Mouse (Mus musculus): ENCODE data around the gene Tuba1a. TPM values are rescaled to one million over a fixed set of nuclear protein-coding genes. Genes with fewer than 3 reads are reported as not detected.

The Tuba1a gene
- polyA plus RNA-seq, 1 experiment from 2014 or later = 181 TPM

DNA sequence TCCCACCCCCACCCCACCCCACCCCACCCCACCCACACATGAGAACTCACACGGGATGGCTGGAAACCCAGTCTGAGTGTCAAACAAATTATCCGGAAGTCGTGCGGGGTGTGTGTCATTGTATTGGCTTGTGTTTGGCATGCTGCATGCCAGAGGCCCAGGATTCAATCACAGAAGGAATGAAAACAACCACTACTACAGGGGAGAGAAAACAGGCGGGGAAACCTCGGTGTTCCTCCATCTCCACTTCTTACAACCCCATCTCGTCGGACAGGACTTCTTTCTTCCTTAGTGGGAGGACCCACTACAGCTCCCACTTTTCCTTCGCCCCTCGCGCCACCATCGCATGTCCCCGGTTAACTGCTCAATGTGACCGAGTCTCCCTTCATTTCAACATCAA lies 36.4 kb downstream of the Tuba1a start:
- Histone ChIP-seq H3K9me3 (replicated peaks) (no peaks in the 10 kb centered on the region), H3K27me3 (replicated peaks) (no peaks in the 10 kb centered on the region; the same call in 1 of the 2 replicates), H3K4me2 (peak overlapping the region; percentile 95), H3K27ac (peak overlapping the region; percentile 81), H3K4me3 (peak overlapping the region; percentile 84), H3K36me3 (peaks cover 2% of the 10 kb centered on the region; the same call in 1 of the 2 replicates), H3K4me1 (peaks cover 27% of the 10 kb centered on the region), H3K9ac (peak overlapping the region; percentile 83)
- no peak for ATAC-seq
- 1% methylated on average over 14 of the region's 14 CpGs for WGBS (ENCODE audit: insufficient replicate concordance)

DNA sequence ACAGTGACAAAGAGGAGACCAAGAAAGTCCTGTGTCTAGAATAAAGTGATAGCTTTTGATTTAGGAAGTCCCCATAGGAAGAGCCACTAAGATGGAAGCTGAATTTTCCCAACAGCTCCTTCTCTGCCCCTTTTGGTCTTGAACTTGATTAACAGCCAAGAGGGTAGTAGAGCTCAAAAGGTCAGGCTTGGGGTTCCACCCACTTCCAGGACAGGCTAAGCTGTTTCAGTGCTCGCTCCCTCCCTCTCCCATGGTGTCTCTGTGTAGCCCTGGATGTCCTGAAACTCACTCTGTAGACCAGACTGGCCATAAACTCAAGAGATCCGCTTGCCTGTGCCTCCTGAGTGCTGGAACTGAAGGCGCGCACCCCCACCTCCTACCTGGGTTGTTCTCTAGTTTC lies 37.5 kb downstream of the Tuba1a start:
- ATAC-seq = no peak
- Histone ChIP-seq H3K4me1 (peaks cover 27% of the 10 kb centered on the region), H3K27ac (no peak overlapping the region), H3K4me2 (peak overlapping the region; percentile 95; the same call in 1 of the 2 replicates), H3K4me3 (no peak overlapping the region), H3K9me3 (replicated peaks) (no peaks in the 10 kb centered on the region), H3K27me3 (replicated peaks) (no peaks in the 10 kb centered on the region; the same call in 1 of the 2 replicates), H3K9ac (no peak overlapping the region), H3K36me3 (peaks cover 12% of the 10 kb centered on the region)
- 84% methylated on average over 4 of the region's 4 CpGs for WGBS (ENCODE audit: insufficient replicate concordance)

DNA sequence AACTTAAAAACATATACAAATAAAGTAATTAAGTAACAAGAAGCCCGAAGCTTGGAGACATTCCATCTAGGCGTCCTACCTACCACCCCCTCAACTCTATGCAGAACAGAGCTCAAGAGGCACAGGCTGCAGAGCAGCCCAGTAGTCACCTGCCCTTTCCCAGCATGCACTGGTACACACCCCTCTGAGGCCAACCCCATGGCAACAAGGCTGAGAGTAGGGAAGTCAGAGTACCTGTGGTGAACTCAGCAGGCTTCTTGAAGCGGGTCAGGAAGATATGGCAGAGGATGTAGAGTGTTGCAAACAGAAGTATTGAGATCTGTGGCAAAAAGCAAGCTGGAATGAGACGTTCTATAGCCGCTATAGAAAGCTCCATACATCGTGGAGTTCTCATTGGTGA lies 38.6 kb downstream of the Tuba1a start:
- ATAC-seq = no peak
- Histone ChIP-seq H3K27me3 (replicated peaks) (no peaks in the 10 kb centered on the region; the same call in 1 of the 2 replicates), H3K9me3 (replicated peaks) (no peaks in the 10 kb centered on the region), H3K36me3 (peaks cover 18% of the 10 kb centered on the region), H3K9ac (no peak overlapping the region), H3K4me1 (peaks cover 27% of the 10 kb centered on the region), H3K27ac (no peak overlapping the region), H3K4me2 (no peak overlapping the region), H3K4me3 (no peak overlapping the region)
- 70% methylated on average over 6 of the region's 6 CpGs for WGBS (ENCODE audit: insufficient replicate concordance)

DNA sequence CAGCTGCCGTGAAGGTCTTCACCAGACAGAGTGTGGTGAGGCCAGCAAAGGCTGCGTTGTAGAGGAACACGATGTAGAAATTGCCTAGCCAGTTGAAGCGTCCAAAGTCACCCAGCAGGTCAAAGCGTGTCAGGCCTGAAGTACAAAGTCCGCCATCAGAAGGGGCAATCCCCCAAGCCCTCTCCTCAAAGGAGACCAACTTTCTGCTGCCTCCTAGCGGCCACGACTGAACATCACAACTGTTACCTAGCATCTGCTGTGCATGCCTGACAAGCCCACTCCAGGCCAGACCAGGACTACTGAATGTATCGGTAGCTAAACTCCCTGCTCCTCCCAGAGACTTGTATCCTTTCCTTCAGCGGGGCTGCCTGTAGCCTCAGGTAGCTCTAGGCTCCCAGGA lies 48.8 kb downstream of the Tuba1a start:
- Histone ChIP-seq H3K9ac (no peak overlapping the region; the same call in 1 of the 2 replicates), H3K36me3 (peaks cover 22% of the 10 kb centered on the region), H3K4me1 (no peaks in the 10 kb centered on the region), H3K9me3 (replicated peaks) (no peaks in the 10 kb centered on the region), H3K27ac (no peak overlapping the region), H3K4me3 (no peak overlapping the region), H3K4me2 (no peak overlapping the region), H3K27me3 (replicated peaks) (peaks cover 23% of the 10 kb centered on the region)
- peak; percentile 22; the same call in 1 of the 2 replicates for ATAC-seq
- 31% methylated on average over 10 of the region's 10 CpGs for WGBS (ENCODE audit: insufficient replicate concordance)

DNA sequence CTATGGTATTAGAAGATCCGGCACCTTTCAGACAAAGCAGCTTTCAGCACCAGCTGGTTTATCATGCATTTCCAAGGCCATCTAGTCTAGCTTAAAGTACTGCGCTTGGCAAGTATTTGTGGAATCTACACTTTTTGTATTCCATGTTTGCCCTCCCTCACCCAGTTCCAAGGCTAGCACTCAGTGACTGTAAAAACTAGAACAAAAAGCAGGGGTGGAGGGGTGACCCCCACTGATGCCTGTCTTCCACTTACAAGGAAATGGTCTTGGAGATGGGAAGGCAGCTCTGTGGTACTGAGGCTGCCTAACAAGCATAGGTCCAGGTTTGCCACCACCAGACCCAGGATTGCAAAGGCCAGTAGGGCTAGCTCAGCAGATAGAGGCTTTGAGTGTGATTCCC lies 50.9 kb downstream of the Tuba1a start:
- Histone ChIP-seq H3K27me3 (replicated peaks) (peaks cover 43% of the 10 kb centered on the region), H3K4me3 (no peak overlapping the region), H3K27ac (no peak overlapping the region), H3K4me1 (peaks cover 11% of the 10 kb centered on the region), H3K36me3 (peaks cover 8% of the 10 kb centered on the region), H3K9ac (no peak overlapping the region), H3K9me3 (replicated peaks) (no peaks in the 10 kb centered on the region), H3K4me2 (no peak overlapping the region)
- WGBS (ENCODE audit: insufficient replicate concordance) = 82% methylated on average over 2 of the region's 2 CpGs
- no peak for ATAC-seq

DNA sequence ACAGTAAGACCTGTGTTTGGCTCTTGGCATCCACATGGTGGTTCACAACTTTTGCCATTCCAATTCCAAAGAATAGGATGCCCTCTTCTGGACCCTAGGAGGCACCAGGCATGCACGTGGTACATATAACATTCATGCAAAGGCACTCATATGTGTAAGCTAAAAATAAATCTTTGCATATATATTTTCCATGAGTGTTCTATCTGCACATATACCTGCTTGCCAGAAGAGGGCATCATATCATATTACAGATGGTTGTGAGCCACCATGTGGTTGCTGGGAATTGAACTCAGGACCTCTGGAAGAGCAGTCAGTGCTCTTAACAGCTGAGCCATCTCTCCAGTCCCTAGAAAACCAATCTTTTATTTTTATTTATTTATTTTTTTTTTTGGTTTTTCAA lies 52.0 kb downstream of the Tuba1a start:
- peaks cover 54% of the 10 kb centered on the region for H3K27me3 ChIP-seq (replicated peaks)
- WGBS (ENCODE audit: insufficient replicate concordance) = 28% methylated on average over 1 of the region's 1 CpGs
- H3K4me2 ChIP-seq = no peak overlapping the region
- no peak for ATAC-seq
- no peak overlapping the region for H3K4me3 ChIP-seq
- H3K4me1 ChIP-seq = peaks cover 22% of the 10 kb centered on the region
- no peak overlapping the region for H3K27ac ChIP-seq
- H3K9me3 ChIP-seq (replicated peaks) = no peaks in the 10 kb centered on the region
- H3K36me3 ChIP-seq = peaks cover 5% of the 10 kb centered on the region
- H3K9ac ChIP-seq = no peak overlapping the region

Other genes with a start within 250 kb of the Tuba1a start
- 0.06 TPM in 1 of 2 replicates, not detected in the other for gene Ccdc65, start 245.5 kb downstream of the Tuba1a start, polyA plus RNA-seq (2016; fragmentation: Nextera tagmentation; extraction: Ambion mirVana)
- 83.5 and 90.2 TPM in 2 replicates for gene Fkbp11, start 225.5 kb downstream of the Tuba1a start, polyA plus RNA-seq (2016; fragmentation: Nextera tagmentation; extraction: Ambion mirVana)
- 22.4 TPM in 2 replicates for gene Arf3, start 190.5 kb downstream of the Tuba1a start, polyA plus RNA-seq (2016; fragmentation: Nextera tagmentation; extraction: Ambion mirVana)
- gene Wnt10b, start 175.6 kb downstream of the Tuba1a start, polyA plus RNA-seq (2016; fragmentation: Nextera tagmentation; extraction: Ambion mirVana) = not detected in 2 replicates
- gene Wnt1, start 163.8 kb downstream of the Tuba1a start, polyA plus RNA-seq (2016; fragmentation: Nextera tagmentation; extraction: Ambion mirVana) = not detected in 2 replicates
- not detected in 2 replicates for gene Ddn, start 144.2 kb downstream of the Tuba1a start, polyA plus RNA-seq (2016; fragmentation: Nextera tagmentation; extraction: Ambion mirVana)
- gene Prkag1, start 122.2 kb downstream of the Tuba1a start, polyA plus RNA-seq (2016; fragmentation: Nextera tagmentation; extraction: Ambion mirVana) = 114 TPM in 2 replicates
- 7.0 TPM in 2 replicates for gene Kmt2d, start 82.5 kb downstream of the Tuba1a start, polyA plus RNA-seq (2016; fragmentation: Nextera tagmentation; extraction: Ambion mirVana)
- 4.9 TPM in 2 replicates for gene Rhebl1, start 59.2 kb downstream of the Tuba1a start, polyA plus RNA-seq (2016; fragmentation: Nextera tagmentation; extraction: Ambion mirVana)
- 0.25 and 0.32 TPM in 2 replicates for gene Dhh, start 55.2 kb downstream of the Tuba1a start, polyA plus RNA-seq (2016; fragmentation: Nextera tagmentation; extraction: Ambion mirVana)
- 4.4 and 4.6 TPM in 2 replicates for gene Lmbr1l, start 35.5 kb downstream of the Tuba1a start, polyA plus RNA-seq (2016; fragmentation: Nextera tagmentation; extraction: Ambion mirVana)
- 1,333 and 1,388 TPM in 2 replicates for gene Tuba1b, start 19.1 kb downstream of the Tuba1a start, polyA plus RNA-seq (2016; fragmentation: Nextera tagmentation; extraction: Ambion mirVana)
- gene Gm49450, start 152 bp downstream of the Tuba1a start, polyA plus RNA-seq (2016; fragmentation: Nextera tagmentation; extraction: Ambion mirVana) = not detected in 2 replicates
- gene Tuba1c, start 76.2 kb upstream of the Tuba1a start, polyA plus RNA-seq (2016; fragmentation: Nextera tagmentation; extraction: Ambion mirVana) = 242 and 244 TPM in 2 replicates
- gene Prph, start 101.5 kb upstream of the Tuba1a start, polyA plus RNA-seq (2016; fragmentation: Nextera tagmentation; extraction: Ambion mirVana) = 0.35 and 0.89 TPM in 2 replicates
- 22.1 and 23.6 TPM in 2 replicates for gene Troap, start 120.9 kb upstream of the Tuba1a start, polyA plus RNA-seq (2016; fragmentation: Nextera tagmentation; extraction: Ambion mirVana)
- 0.13 TPM in 1 of 2 replicates, not detected in the other for gene C1ql4, start 134.1 kb upstream of the Tuba1a start, polyA plus RNA-seq (2016; fragmentation: Nextera tagmentation; extraction: Ambion mirVana)
- 14.4 and 16.9 TPM in 2 replicates for gene Dnajc22, start 139.5 kb upstream of the Tuba1a start, polyA plus RNA-seq (2016; fragmentation: Nextera tagmentation; extraction: Ambion mirVana)
- 23.6 and 23.8 TPM in 2 replicates for gene Spats2, start 172.2 kb upstream of the Tuba1a start, polyA plus RNA-seq (2016; fragmentation: Nextera tagmentation; extraction: Ambion mirVana)

All from liver, embryonic 12.5 days (tissue).